Mouse (Mus musculus): ENCODE measurements at regions not wholly inside any gene's neighbourhood (a gene's known extent, or its start where the extent isn't known, plus 50 kb on each side); places are given as distances from the start of the nearest gene placed in this dataset.

DNA sequence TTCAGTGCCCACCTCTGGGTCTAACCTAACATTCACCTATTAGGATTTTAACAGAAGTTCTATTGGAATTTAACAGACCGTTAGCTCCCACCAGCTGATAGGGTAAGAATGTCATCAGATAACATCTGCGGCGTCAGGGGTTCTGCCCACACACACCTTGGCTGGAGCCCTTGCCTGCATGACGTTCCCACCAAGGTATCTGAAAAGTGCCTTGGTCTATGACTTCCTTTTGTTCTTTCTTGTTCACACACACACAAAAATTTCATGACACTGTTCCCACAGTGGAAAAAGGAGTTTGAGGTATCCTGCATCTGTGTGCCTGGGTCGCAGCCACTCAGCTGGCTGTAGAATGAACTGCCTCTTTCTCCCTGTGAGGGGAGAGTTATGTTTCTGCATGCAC lies 134.1 kb upstream of the Lef1 start:
- WGBS, result 87% methylated on average over 5 of the region's 5 CpGs
- Histone ChIP-seq H3K9me3 (replicated peaks) (no peaks in the 10 kb centered on the region), H3K27ac (no peak overlapping the region), H3K27me3 (no peaks in the 10 kb centered on the region), H3K4me3 (no peak overlapping the region), H3K4me2 (no peak overlapping the region), H3K36me3 (ENCODE audit: poor library complexity, severe bottlenecking) (no peaks in the 10 kb centered on the region), H3K4me1 (no peaks in the 10 kb centered on the region), H3K9ac (no peak overlapping the region)
- no peak for ATAC-seq

DNA sequence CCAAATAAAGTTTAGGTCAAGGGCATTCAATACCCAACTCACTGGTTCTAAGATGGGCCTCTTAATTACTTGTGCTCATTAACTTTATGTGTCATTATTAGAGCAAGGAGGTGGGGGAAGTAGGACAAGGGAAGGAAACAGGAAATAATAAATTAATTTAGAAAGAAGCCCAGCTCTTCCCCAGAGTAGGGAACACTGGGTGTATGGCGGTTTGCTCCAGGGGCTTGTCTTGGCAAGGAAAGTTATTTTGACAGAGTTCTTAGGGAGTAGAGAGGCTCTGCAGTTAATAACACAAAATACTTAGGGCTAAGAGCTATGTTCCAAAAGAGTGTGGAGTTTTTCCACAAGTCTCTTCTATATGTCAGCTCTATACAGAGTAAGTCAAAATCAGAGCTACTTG lies 135.0 kb upstream of the Lef1 start:
- ATAC-seq, result no peak
- Histone ChIP-seq H3K27ac (no peak overlapping the region), H3K9ac (no peak overlapping the region), H3K27me3 (no peaks in the 10 kb centered on the region), H3K9me3 (replicated peaks) (no peaks in the 10 kb centered on the region), H3K36me3 (ENCODE audit: poor library complexity, severe bottlenecking) (no peaks in the 10 kb centered on the region), H3K4me3 (no peak overlapping the region), H3K4me2 (no peak overlapping the region), H3K4me1 (no peaks in the 10 kb centered on the region)
- 45% methylated on average over 1 of the region's 1 CpGs for WGBS

DNA sequence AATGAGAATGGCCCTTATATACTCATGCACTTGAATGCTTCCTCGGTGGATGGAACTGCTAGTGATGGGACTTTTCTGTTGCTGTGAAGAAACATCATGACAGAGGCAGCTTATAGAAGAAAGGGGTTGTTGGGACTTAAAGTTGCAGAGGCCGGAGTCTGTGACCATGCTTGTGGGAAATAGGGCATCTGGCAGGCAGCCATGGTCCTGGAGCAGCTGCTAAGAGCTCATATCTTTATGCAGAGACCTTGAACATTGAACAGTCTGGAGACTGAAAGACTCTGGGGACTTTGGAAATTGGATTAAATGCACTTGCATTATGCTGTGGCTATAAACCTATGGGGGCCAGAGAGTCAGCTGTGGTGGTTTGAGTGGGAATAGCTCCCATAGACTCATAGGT lies 138.1 kb upstream of the Lef1 start:
- H3K9ac ChIP-seq, result no peak overlapping the region
- 55% methylated on average over 2 of the region's 2 CpGs for WGBS
- no peak overlapping the region for H3K4me2 ChIP-seq
- H3K4me3 ChIP-seq, result no peak overlapping the region
- no peaks in the 10 kb centered on the region for H3K4me1 ChIP-seq
- H3K36me3 ChIP-seq (ENCODE audit: poor library complexity, severe bottlenecking), result no peaks in the 10 kb centered on the region
- no peak for ATAC-seq
- H3K27ac ChIP-seq, result no peak overlapping the region
- H3K9me3 ChIP-seq (replicated peaks), result no peaks in the 10 kb centered on the region
- H3K27me3 ChIP-seq, result no peaks in the 10 kb centered on the region

DNA sequence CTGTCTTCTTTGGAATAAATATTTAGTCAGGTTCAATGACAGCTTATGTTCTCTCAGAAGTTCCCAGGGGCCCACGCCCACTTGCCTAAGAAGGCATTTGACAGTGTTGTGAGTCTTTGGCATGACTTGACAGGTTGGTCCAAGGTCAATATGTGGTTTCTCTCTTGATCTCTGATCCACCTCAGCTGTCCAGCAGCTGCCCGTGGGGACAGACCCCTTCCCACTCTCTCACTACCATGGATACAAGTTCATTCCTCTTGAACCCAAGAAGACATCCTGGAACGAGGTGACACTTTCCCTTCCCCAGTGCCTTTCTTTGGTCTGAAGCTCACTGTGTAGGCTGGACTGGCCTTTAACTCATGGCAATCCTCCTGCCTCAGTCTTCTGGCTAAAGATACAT lies 145.0 kb upstream of the Lef1 start:
- H3K4me2 ChIP-seq, result no peak overlapping the region
- WGBS, result 90% methylated on average over 3 of the region's 3 CpGs
- H3K9ac ChIP-seq, result no peak overlapping the region
- H3K9me3 ChIP-seq (replicated peaks), result no peaks in the 10 kb centered on the region
- H3K4me1 ChIP-seq, result peaks cover 33% of the 10 kb centered on the region
- ATAC-seq, result no peak
- H3K36me3 ChIP-seq (ENCODE audit: poor library complexity, severe bottlenecking), result no peaks in the 10 kb centered on the region
- H3K27me3 ChIP-seq, result no peaks in the 10 kb centered on the region
- H3K27ac ChIP-seq, result no peak overlapping the region
- H3K4me3 ChIP-seq, result no peak overlapping the region

DNA sequence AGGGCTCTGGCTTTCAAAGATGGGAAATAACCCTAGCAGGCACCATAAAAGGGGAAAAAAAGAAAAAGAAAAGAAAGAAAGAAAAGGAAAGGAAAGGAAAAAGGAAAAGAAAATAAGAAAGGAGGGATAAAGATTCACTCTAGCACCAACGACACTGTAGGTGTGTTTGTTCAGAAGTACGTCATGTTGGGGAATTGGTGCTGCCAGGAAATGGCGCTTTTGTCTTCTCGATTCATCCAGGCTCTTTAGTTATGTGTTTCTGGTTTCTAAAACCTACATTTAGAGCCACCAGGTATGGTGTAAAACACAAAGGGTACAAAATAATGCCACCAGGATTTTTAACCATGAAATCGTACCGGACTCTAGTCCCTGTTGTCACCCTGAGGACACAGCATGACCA lies 146.2 kb upstream of the Lef1 start:
- no peak for ATAC-seq
- Histone ChIP-seq H3K27me3 (no peaks in the 10 kb centered on the region), H3K4me3 (0 out of 2 replicates have a peak overlapping the region, but pooled peaks have one; percentile 26), H3K9ac (no peak overlapping the region), H3K9me3 (replicated peaks) (no peaks in the 10 kb centered on the region), H3K4me2 (peak overlapping the region; percentile 56), H3K36me3 (ENCODE audit: poor library complexity, severe bottlenecking) (no peaks in the 10 kb centered on the region), H3K27ac (peak overlapping the region; percentile 83), H3K4me1 (peaks cover 33% of the 10 kb centered on the region)
- 49% methylated on average over 6 of the region's 6 CpGs for WGBS

DNA sequence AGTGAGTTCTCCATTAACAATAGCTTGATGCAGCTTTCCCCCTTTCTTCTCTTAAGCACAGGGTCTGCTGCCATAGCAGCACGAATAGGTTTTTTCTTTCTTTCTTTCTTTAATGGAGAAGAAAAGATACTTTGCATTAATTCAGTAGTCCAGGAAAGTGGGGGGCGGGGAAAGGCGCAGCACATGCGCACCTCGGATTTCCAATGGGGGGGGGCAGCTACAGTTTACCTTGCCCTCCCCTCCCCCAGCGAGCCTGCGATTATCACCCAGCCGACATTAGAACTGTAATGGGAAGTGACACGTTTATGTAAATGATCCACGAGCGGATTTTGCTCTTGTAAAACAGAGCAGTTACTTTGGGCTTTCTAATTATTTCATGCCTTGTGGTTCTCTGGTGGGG lies 146.6 kb upstream of the Lef1 start:
- Histone ChIP-seq H3K36me3 (ENCODE audit: poor library complexity, severe bottlenecking) (no peaks in the 10 kb centered on the region), H3K27me3 (no peaks in the 10 kb centered on the region), H3K4me2 (peak overlapping the region; percentile 56), H3K4me3 (peak overlapping the region; percentile 26), H3K27ac (peak overlapping the region; percentile 83), H3K4me1 (peaks cover 33% of the 10 kb centered on the region), H3K9me3 (replicated peaks) (no peaks in the 10 kb centered on the region), H3K9ac (peak overlapping the region; percentile 9; the same call in 1 of the 2 replicates)
- WGBS, result under 1% methylated on average over 11 of the region's 11 CpGs
- peak; percentile 67 for ATAC-seq

DNA sequence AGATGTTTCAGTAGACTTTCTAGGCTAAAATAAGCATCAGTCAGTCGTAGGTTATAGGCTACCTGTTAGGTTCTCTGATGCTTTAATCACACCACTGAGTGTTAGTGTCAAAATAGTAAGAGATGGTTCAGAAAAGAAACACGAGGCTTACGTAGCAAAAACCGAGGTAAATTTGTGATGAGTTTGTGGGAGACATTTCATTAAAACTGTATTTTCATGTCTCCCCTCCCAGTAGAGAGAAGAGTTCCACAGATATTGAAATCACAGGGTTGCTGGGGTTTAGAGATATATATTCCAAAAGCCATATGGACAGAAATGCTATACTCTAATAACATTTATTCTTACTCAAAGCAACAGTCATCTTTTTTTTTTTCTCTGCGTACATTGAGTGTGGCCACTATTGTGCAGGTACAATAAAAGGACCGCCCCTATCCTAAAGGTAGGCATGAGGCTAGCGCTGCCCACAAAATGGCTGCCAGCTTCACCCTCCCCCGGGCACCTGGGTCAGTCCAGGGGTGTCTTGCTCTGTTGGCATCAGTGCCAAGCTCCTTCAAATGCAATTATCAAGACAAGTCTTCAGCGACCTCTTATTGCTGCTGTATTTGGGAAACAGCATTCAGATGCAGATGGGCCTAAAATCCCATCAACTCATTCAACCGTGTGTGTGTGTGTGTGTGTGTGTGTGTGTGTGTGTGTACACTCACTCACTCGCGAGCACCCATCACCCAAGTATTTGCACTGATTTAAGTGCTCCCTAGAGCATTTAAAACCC lies 147.4 kb upstream of the Lef1 start:
- WGBS, result 7% methylated on average over 12 of the region's 12 CpGs
- peak; percentile 81 for ATAC-seq
- peak overlapping the region; percentile 56 for H3K4me2 ChIP-seq
- no peaks in the 10 kb centered on the region for H3K9me3 ChIP-seq (replicated peaks)
- peak overlapping the region; percentile 26 for H3K4me3 ChIP-seq
- H3K4me1 ChIP-seq, result peaks cover 33% of the 10 kb centered on the region
- peak overlapping the region; percentile 83 for H3K27ac ChIP-seq
- H3K27me3 ChIP-seq, result no peaks in the 10 kb centered on the region
- H3K9ac ChIP-seq, result peak overlapping the region; percentile 43; the same call in 1 of the 2 replicates
- no peaks in the 10 kb centered on the region for H3K36me3 ChIP-seq (ENCODE audit: poor library complexity, severe bottlenecking)

DNA sequence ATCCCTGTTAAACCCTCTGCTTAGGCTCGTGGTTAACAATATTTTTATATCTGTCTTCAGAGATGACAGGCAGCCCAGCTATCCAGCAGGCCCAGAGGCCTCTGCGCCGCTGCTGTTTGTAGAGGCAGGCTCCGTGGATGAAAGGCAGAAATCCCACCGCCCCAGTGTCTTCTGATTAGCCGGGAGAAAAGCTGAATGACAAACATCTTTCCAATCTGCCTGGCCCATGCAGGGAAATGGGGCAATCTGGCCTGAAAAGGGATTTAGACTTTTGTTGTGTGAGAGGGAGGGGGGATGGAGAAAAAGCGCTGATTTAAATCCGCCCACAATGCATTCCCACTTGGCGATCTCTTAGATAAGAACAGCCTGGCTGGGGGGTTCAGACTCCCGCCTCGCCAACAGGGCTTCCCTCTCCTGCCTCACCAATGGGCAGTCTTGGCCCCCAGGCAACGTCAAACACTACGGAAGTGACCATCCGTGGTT lies 148.1 kb upstream of the Lef1 start:
- peak; percentile 54 for ATAC-seq
- H3K9me3 ChIP-seq (replicated peaks), result no peaks in the 10 kb centered on the region
- whole genome bisulfite sequencing, result 1% methylated on average over 14 of the region's 14 CpGs
- H3K36me3 ChIP-seq (ENCODE audit: poor library complexity, severe bottlenecking), result no peaks in the 10 kb centered on the region
- peak overlapping the region; percentile 56 for H3K4me2 ChIP-seq
- H3K4me1 ChIP-seq, result peaks cover 33% of the 10 kb centered on the region
- 0 out of 2 replicates have a peak overlapping the region, but pooled peaks have one; percentile 1 for H3K4me3 ChIP-seq
- peak overlapping the region; percentile 43; the same call in 1 of the 2 replicates for H3K9ac ChIP-seq
- H3K27ac ChIP-seq, result peak overlapping the region; percentile 83
- no peaks in the 10 kb centered on the region for H3K27me3 ChIP-seq

DNA sequence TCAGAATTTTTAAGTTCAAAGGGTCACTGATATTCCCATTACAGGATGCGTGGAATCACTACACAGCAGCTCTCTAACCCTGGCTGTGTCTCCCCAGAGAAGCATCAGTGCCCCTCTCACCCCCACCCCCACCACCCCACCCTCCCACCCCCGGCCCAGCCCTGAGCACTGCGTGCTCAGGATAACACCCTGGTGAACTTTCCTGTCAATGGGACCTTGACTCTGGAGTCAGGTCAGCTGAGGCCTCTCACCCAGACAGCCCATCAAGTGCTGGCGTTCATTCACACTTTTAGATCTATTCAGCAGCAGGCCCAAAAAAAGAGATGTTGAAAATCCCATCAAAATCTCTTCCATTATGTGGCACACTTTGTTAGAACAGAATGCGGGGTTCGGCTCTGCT lies 148.6 kb upstream of the Lef1 start:
- WGBS, result 14% methylated on average over 6 of the region's 6 CpGs
- H3K4me2 ChIP-seq, result peak overlapping the region; percentile 56; the same call in 1 of the 2 replicates
- no peaks in the 10 kb centered on the region for H3K27me3 ChIP-seq
- H3K9me3 ChIP-seq (replicated peaks), result no peaks in the 10 kb centered on the region
- peaks cover 33% of the 10 kb centered on the region for H3K4me1 ChIP-seq
- H3K27ac ChIP-seq, result peak overlapping the region; percentile 83
- ATAC-seq, result peak; percentile 20; the same call in 1 of the 2 replicates
- H3K36me3 ChIP-seq (ENCODE audit: poor library complexity, severe bottlenecking), result no peaks in the 10 kb centered on the region
- H3K4me3 ChIP-seq, result no peak overlapping the region
- H3K9ac ChIP-seq, result no peak overlapping the region

DNA sequence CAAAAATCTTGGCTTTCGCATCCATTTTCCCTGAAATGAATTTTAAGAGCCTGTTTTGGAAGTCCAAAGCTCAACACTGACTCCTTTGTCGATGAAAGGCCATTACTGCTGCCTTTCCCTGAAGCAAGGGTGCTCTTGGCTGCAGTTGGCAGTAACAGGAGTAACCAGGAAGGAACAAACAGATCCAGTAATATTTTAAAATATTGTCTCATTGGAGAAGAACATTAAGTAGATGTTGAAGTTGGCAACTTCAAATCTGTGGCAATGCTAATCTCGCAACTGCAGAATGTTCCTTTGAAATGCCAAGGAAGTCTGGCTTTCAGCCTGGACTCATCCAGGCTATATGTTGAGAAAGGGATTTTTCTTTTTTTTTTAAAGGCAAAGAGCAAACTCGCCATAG lies 154.3 kb upstream of the Lef1 start:
- no peaks in the 10 kb centered on the region for H3K4me1 ChIP-seq
- 0 out of 2 replicates have a peak, but pooled peaks cover 5% of the 10 kb centered on the region for H3K9me3 ChIP-seq (replicated peaks)
- 80% methylated on average over 4 of the region's 4 CpGs for WGBS
- no peak overlapping the region for H3K9ac ChIP-seq
- H3K4me2 ChIP-seq, result no peak overlapping the region
- H3K27ac ChIP-seq, result no peak overlapping the region
- no peaks in the 10 kb centered on the region for H3K27me3 ChIP-seq
- H3K4me3 ChIP-seq, result no peak overlapping the region
- H3K36me3 ChIP-seq (ENCODE audit: poor library complexity, severe bottlenecking), result no peaks in the 10 kb centered on the region
- no peak for ATAC-seq

DNA sequence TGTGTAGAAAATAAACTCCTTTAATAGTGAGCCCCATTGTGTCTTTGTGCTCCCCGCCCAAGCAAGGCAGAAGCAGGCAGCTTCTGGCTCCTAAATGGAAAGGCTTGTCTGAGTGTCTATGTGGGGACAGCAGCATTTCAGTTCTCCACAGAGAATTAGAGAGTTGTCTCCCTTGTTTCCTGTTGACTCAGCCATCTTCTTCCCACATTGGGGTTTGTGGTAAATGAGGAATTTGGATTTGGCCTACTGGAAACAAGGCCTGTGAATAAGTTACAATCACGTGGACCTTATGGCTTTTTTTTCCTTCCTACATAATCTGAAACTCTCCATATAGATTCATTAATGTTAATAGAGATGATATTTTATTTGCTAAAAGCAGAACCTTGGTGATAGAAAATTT lies 158.9 kb upstream of the Lef1 start:
- no peak for ATAC-seq
- Histone ChIP-seq H3K9me3 (replicated peaks) (0 out of 2 replicates have a peak, but pooled peaks cover 5% of the 10 kb centered on the region), H3K4me3 (no peak overlapping the region), H3K27me3 (no peaks in the 10 kb centered on the region), H3K4me2 (no peak overlapping the region), H3K4me1 (peaks cover 11% of the 10 kb centered on the region), H3K36me3 (ENCODE audit: poor library complexity, severe bottlenecking) (no peaks in the 10 kb centered on the region), H3K27ac (no peak overlapping the region), H3K9ac (no peak overlapping the region)
- WGBS, result 64% methylated on average over 2 of the region's 2 CpGs

DNA sequence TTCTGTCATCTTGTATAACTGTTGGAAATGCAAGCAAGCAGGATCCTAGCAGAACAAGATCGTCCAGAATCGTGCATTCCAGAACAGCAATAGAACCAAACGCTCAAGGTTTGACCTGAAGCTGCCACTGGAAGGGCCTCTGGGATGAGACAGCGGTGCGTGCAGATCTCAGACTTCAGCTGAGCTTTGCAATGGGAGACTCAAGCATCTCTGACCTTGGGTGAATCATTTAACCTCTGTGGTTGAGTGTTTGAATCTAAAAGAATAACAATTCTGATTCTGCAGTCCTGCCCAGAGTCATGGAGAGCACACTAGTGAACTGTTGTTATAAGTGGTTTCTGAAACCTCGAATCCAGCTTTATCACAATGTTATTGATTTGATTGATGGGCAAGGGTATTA lies 159.4 kb upstream of the Lef1 start:
- no peak for ATAC-seq
- Histone ChIP-seq H3K36me3 (ENCODE audit: poor library complexity, severe bottlenecking) (no peaks in the 10 kb centered on the region), H3K4me1 (peaks cover 16% of the 10 kb centered on the region), H3K27ac (no peak overlapping the region), H3K4me2 (no peak overlapping the region), H3K9me3 (replicated peaks) (0 out of 2 replicates have a peak, but pooled peaks cover 5% of the 10 kb centered on the region), H3K27me3 (no peaks in the 10 kb centered on the region), H3K4me3 (no peak overlapping the region), H3K9ac (no peak overlapping the region)
- WGBS, result 89% methylated on average over 6 of the region's 6 CpGs
